Mouse (Mus musculus) layer of hippocampus, adult 18-20 months (tissue): ENCODE measurements around the gene Plekha6. TPM values are rescaled to one million over a fixed set of nuclear protein-coding genes. Genes with fewer than 3 reads are reported as not detected.

Source experiments
- DNase-seq, 2 experiments: peaks; one replicate each; pipeline ENCODE4 v3.0.0; 2022; ENCODE audit warnings: low spot score in 2 of 2
- total RNA-seq, 2 experiments: library from RNA; stranded (reverse); gene quantifications; 2 replicates each; pipeline ENCODE4 v1.2.3; 2021

Gene Plekha6
- total RNA-seq, 2 experiments from 2014 or later: 54.5 to 59.0 TPM

DNA sequence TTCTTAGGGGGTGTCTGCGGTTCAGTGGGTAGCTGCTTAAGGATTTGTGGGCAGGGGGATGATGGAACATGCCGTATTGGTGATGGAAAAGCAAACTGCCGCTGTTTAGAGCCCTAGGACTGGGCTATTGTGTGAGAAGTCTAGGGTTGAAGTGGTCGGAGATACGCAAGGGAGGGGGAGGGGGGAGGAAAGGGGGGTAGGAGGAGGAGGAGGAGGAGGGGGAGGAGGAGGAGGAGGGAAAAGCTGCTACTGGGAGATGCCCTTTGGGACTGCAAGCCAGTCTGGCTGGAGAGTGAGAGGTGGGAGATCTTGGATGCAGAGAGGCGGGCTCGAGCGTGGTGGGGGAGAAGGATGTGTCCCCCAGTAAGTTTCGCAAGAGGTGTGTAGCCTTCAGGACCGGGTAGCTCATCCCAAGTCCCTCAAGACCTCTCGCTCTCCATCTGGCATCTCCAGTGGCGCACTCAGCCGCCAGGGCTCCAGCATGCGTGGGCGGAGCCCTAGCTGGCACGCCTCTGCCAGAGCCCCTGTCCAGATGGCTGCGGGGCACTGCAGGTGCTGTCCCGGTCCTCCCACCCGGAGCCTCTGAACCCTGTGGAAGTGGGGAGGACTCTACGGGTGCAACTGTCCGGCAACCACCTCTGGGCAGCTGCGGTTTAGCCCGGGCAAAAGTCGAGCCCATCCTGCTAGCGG lies 18.2 kb downstream of the Plekha6 start:
- peak; percentile 42 to 58 for DNase-seq

DNA sequence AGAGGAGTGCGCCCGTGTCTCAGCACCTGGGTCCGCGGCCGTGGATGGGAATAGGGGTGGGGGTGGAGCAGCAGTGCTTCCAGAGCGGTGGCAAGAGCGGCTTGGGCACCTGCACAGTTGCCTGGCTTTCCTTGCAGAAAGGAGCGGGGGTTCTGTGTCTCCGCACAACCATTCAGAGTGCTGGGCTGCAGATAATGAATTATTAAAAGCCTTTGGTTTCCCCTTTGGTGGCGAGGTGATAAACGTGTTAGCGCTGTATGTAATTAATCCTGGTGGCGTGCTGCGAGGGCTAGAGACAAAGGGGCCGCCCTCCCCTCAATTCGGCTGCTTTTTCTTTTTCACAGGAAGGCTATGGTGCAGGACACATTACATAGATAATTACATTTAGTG lies 18.7 kb downstream of the Plekha6 start:
- DNase-seq: peak in 1 of 2 experiments; percentile 29

DNA sequence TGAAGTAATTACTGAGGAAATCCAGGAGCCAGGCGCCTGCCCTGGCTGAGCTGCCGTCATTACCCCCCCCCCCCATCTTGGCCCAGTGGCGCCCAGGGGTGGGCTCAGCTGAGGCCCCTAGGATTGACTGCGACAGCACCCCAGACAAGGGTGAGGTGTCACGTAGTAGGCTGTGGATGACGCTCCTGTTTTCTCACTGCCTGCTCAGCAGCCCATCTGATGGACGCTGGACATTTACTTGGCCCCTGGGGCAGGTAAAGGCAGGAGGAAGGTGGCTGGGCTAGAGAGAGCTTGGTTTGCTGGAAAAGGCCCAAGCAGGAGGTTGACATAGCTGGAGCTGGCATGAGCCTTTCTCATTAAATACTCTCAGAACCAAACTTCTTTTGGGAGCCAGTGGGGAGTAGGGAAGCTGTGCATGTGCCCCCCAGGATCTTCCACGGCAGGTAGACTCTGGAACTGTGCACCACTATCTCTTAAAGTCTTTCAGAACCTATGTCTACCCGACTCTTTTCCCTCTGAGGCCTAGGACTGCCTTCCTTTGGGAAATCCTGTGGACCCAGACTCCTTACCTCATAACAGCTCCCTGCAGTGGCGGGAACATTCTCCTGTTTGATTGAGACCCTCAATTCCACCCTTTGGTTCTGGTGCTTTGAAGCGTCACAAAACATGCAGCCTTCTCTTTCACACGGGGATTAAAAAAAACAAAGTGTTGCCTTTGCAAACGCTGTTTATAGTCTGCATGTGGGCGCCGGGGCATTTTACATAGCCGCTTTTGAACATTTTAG lies 19.3 kb downstream of the Plekha6 start:
- DNase-seq: no peak

DNA sequence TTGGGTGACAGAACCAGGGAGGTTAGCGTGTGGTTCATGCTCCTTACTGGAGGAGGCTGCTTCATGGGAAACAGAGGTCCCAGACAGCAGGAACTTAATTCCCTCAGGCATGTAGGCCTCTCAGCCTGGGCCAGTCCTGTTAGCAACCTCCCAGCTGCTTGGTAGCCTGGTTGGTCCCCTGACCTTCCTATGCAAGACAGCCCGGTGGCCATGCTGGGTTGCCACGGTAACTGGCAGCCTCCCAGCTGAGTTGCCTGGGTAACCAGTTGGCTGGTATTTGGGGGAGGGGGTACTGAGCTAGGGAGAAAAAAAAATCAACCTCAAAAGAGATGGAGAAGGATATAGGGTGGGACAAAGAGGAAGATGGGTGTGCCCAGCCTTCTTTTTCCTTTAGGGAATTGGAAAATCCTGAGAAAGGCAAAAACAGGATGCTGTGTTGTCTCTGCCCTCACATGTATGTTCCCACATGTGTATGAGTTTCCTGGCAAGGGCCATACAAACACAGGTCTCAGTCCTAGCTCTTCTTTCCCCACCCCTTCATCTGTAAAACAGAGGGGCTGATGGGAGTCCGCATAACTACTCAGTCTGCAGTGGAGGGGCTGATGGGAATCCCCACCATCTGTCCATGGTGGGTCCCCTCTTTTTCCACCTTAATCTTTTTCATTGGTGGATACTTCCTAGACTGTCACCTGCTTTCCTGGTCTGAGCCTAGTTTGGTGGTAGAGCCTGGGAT lies 24.1 kb downstream of the Plekha6 start:
- no peak for DNase-seq

DNA sequence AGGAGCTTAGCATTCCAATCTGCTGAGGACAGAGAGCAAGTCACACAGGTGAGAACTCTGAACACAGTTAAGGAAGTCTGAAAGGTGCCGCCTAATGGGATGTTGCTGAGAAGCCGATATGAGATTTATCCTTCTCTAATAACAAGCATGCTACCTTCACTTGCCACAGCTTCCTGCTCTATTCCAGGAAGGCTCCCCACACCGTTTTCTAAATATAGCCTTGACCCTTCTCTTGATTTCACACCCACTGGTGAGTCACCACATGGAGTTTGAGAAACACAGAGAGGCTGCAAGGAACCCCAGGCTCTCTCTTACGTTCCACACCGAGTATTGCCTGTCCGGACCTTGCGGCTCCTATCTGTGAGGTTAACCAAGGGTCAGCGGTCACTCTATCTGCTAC lies 24.7 kb downstream of the Plekha6 start:
- no peak for DNase-seq

DNA sequence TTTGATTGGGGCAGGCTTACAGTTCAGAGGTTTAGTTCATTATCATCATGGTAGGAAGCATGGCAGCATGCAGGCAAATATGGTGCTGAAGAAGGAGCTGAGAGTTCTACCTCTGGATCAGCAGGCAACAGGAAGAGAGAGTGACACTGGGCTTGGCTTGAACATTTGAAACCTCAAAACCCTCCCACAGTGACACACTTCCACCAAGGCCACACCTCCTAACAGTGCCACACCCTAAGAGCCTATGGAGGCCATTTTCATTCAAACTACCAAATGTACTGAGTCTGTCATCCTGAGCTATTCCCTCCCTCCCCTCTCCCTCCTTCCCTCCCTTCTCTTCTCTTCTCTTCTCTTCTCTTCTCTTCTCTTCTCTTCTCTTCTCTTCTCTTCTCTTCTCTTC lies 25.5 kb downstream of the Plekha6 start:
- DNase-seq: no peak

DNA sequence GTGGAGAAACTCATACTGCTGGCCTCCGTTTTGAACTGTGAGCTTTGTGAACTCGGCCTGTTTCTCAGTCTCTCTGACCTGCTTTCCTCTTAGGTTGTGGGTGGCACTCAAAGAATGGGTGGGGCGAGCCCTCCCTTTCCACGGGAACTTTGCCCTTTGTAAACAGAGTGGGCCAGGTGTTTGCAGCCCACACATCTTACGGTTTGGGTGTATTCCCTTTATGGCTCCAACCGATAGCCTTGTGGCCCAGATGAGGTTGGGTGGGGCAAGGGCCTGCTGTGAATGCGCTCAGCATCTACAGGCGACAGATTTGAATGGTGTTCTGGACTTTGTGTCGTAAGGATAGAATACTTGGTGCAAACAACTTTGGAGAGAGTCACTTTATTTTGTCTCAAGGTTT lies 26.5 kb downstream of the Plekha6 start:
- DNase-seq: no peak

DNA sequence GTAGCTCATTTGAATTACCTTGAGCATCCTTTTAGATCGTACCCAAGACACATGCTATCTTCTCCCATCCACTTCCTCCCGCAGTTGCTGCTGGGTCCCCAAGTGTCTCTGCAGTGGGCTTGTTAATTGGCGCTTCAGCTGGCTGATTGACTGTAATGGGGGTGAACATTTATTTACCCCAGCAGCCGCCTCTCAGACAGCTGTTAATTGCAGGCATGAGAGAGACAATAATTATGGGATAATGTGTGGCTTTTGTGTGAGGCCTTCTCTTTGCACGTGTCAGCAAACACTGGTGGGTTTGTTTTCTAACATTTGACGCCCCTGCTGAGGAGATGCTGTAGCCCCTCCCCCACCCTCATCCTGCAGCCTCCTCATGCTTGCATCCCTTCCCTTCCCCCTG lies 32.2 kb downstream of the Plekha6 start:
- peak in 1 of 2 experiments; percentile 54 for DNase-seq

DNA sequence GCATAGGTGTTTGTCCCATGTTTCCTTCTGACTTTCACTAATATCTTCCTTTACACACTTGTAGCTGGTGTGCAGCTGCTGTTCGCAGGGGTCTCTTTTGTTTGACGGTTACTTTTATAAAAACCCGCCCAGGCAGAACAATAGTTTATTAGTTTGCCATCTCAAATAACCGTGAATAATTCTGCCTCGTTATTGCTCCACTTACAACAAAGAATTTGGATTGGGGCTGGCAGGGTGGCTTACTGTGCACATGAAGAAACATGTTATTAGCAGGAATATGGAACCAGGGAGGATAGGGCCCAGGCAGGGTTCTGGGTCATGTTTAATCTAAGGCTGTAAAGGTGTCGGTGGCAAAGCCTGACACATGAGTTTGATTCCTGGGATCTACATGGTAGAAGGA lies 33.3 kb downstream of the Plekha6 start:
- DNase-seq: no peak

DNA sequence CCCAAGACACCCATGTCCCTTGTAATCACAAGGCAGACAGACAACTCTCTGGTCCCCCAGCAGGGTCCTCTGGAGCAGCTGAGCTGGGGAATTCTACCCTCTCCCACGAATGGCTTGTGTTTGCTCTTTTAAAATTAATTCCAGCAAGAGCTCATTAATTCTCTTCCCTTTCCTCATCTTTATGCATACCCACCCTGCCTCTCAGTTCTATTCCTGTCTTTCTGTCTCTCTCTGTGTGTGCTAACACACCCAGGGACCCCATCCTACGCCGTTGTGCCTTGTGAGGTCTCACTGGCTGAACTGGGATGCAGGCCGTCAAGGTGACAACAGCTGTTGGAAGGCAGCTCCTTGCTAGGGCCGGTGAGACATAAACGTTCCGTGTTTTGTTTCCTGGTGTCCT lies 35.7 kb downstream of the Plekha6 start:
- DNase-seq: no peak

DNA sequence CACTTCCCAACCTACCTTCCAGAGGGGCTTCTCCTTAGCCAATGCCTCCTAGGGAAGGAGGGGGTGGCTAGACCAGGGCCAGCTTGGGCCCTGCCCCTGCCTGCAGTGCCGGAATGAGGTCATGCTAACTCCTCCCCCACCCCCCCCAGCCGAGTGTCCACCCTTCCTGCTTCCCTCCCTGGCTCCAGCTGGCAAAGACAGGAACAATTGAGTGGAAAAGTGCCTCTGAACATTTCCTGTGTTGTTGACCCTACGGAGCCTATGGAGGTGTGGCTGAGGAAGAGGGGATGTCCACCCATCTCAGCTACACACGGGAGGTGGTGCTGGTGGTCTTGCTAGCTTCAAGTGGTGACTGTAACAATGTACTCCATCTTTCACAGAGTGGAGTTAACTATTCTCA lies 37.5 kb downstream of the Plekha6 start:
- no peak for DNase-seq

DNA sequence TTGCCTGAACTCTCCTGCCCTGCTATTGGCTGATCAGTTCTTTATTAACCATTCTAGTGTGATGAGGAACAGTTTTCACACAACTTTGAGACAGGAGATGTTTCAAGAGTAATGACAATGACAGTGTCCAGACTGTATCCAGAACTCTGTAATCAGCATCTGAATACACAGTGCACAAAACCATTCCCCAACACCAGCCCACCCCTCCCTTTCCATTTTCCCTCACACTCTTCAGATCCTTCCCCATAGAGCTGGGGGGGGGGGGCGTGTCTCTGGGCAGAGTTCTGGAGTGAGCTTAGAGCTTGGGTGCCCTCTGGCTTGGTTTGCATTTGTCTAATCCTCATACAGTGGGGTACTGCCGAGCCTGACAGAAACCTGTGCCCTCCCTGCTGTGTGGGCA lies 39.7 kb downstream of the Plekha6 start:
- no peak for DNase-seq

DNA sequence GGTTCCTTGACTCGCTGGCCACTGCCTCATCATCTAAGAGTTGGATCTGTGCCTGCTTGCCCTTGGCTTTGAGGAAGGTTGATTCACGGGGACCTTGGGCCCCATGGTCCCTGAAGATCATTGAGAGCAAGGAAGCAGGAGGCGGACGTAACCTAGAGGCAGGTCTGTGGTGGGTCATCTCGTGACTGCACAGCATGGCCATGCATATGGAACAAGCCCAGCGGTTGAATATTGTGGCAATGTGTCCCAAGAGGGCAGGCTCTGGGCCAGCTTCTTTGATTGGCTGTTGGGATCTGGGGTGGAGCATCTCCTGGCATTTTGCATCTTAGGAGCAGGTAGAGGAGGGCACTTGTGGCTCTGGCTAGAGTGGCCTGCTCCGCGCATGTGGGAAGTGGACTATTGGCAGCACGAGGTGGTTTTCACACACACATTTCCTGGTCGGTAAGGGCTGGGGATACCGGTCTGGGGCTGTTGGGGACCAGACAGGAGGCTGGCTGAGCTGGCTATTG lies 40.4 kb downstream of the Plekha6 start:
- DNase-seq: no peak

DNA sequence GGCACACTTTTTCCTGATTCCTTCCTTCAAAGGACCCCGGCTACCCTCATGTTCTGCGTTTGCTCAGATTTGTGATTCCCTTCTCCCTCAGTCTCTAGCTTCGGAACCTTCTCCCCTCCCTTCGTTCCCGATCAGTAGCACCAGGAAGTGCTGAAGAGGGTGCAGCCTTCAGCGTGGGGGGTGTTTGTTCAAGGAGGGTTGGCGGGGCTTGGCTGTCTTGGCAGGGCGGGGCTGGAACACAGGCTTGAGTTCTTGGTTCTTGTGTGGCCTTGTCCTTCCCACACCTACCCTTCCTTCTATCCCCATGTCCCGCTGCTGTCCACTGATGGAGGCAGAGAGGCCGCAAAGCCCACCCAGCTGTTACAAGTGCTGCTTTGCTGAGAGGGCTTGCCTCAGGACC lies 41.0 kb downstream of the Plekha6 start:
- DNase-seq: no peak

DNA sequence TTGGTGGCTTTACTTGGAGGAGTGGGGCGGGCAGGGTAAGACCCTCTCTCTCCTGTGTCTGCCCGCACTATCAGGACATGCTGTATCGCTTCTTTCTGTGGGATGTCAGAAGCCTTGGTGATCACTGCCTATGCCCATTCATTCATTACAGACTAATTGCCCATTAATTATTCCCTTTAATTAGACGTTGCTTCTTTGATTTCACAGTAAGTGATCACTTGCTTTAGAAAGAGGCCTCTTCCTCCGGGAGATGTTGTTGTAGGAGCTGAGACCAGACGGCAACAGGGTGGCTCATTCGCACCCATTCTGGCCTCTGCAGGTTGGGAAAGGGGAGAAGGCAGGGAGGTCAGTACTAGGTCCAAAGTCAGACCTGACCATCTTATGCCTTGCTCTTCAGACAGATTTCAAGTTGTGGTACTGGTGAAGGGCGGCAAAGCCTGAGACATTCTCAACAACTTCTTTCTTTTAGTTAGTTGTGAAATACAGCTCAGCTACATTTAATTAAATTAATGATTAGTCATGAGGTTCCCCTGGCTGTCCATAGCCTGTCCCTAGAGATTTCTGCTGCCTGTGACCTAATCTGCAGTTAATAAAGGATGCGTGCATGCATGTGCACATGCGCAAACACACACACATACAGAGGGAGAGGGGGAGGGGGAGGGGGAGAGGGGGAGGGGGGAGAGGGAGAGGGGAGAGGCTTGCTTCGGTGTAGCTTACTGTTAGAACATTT lies 44.2 kb downstream of the Plekha6 start:
- no peak for DNase-seq

DNA sequence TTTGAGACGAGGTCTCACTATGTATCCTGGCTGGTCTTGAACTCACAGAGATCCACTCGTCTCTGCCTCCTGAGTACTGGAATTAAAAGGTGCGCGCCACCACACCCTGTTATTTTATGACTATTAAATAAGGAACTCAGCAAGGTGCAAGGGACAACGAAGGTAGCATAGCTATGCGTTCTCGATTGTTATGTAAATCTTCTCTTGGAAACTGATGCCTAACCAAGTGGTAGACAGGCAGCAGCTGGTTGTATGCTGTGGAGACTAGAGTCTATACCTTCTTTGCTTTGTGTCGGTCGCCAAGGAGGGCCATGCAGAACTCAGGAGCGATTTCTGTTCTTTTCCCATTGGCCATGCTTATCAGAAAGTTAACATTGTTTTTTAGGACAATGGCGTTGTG lies 45.0 kb downstream of the Plekha6 start:
- DNase-seq: no peak

DNA sequence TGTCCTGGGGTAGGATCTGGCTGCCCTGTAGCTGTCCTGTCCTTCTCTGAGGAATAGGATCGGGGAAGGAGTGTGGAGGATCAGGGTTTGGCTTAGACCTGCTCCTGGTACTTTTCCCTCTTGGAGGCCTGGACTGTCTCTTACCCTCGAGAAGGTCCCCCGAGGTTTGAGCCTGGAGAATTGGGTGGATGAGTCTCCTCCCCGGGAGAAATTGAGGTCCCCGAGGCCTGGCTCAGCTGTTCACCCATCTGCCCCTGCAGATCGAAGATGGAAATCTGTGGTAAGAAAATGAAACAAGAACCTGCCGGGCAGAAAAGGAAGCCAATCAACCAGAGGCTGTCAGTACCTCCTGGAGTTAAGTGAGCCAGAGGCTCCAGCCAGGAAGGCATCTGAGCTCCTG lies 45.5 kb downstream of the Plekha6 start:
- peak in 1 of 2 experiments; percentile 14 for DNase-seq

DNA sequence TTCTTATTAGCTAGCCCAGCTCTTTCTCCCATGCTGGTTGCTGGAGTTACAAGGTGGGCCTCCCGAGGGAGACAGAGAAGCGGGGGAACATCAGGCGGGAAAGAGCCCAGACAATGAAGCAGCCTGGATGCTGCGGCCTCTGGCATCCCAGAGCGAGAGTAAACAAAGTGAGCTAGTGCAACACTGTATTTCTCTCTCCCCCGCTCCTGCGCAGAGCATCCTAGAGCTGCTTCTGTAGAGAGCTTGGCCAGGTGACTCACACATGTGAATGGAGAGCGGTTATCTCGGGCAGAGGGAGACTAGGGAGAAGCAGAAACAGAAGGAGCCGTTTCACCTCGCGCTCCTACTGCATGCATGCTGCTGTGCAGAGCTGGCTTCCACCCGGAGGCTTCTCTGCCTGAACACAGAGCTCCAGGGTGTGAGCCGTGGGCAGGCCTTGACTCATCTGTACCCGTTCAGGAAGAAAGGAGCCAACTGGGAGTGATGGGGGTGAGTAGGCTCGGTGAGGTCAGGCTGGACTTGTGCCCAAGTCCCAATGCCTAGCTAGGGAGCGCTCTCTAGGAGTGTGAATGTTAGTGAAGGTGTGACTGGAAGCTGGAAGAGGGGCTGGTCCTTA lies 46.0 kb downstream of the Plekha6 start:
- DNase-seq: peak; percentile 45 to 63

DNA sequence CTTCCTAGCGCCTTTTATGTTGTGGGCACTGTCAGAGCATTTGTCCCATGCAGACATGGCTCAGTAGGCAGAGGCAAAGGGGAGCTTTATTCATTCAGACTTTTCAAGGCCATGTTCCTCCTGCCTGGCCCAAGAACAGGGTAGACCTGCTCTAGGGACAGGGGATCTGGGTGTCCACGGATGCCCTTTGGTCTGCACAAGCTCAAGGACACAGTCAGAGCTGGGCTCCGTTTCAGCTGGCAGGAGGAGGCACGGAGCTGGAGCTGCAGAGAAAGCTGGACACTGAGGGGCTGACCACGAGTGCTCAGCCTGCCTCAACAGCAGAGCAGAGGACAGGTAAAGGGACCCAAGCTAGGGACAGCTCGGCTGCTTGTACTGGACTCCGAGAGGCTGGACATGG lies 46.8 kb downstream of the Plekha6 start:
- DNase-seq: no peak

DNA sequence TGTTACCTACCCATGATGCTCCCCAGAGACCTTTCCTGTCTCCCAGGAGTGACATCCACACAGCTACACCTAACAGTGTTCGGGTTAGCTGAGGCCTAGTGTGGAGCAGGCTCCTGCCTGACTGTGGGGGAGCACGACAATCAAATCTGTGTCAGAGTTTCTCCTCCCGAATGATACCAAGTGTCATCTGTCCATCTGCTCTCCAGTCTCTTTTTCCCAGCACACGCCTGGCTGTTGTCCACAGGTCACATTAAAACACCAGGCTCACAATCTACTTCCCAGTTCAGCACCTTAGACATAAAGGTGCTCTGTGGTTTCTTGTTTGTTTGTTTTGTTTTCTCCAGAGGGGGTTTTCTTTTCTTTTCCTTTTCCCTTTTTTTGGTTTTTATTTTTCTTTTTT lies 48.3 kb downstream of the Plekha6 start:
- DNase-seq: no peak

DNA sequence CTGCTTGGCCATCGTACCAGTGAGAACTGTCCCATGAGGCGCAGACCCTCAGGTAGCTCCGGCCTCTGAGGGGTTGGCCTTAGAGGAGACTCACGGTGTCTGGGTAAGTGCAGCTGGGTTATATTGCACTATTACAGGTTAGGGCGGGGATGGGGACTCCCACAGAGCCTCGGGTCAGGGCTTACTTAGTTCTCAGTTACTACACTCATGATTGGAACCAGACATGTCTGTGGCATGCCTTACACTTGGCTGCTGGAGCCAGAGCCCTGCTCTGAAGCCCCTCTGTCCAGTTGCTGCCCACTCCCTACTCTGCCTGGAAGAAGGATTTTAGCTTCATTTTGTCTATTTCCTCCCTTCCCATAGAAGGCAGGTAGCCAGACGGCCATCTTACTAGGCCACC lies 49.1 kb downstream of the Plekha6 start:
- DNase-seq: no peak
